10 mouse cellular contexts compared by ENCODE assay signal in genomic region chr8:117197551-117197950, GRCm38 (mm10). TPM values are rescaled to one million over a fixed set of nuclear protein-coding genes. Genes with fewer than 3 reads are reported as not detected.
DNase-seq lines count a peak whose midpoint lies in the region; ATAC-seq and TF ChIP-seq lines count a peak whose summit lies in the region.
"Had no signal": no experiment of that assay in that cellular context is flagged by ENCODE, and none has a peak within 500 bp of the region (broad histone marks: within the 10 kb centered on the region; RNA-seq: fewer than 3 reads in every experiment).

No protein-coding gene starts in this region.

- H3K9ac ChIP-seq in heart, embryonic 15.5 days: no peak overlapping the region
- no peak overlapping the region for H3K9ac ChIP-seq in midbrain, embryonic 11.5 days (ENCODE audit: low read length)
- H3K9ac ChIP-seq in midbrain, postnatal 0 days (replicated peaks; ENCODE audit: low read length, poor library complexity, severe bottlenecking): no peak overlapping the region
- no peak overlapping the region for H3K9ac ChIP-seq in intestine, embryonic 16.5 days (ENCODE audit: low read depth, low read length)
- no peak overlapping the region for H3K9ac ChIP-seq in stomach, embryonic 15.5 days
- H3K9ac ChIP-seq: limb, embryonic 15.5 days had no signal

- H3K4me2 ChIP-seq in heart, embryonic 15.5 days: no peak overlapping the region
- H3K4me2 ChIP-seq in midbrain, embryonic 11.5 days: no peak overlapping the region
- no peak overlapping the region for H3K4me2 ChIP-seq in midbrain, postnatal 0 days (ENCODE audit: low read depth, low read length, poor library complexity, severe bottlenecking)
- no peak overlapping the region for H3K4me2 ChIP-seq in intestine, embryonic 16.5 days (ENCODE audit: low read depth, low read length)
- H3K4me2 ChIP-seq in stomach, embryonic 15.5 days: no peak overlapping the region
- H3K4me2 ChIP-seq: limb, embryonic 15.5 days had no signal

- WGBS in heart, embryonic 15.5 days: 90% methylated on average over 6 of the region's 6 CpGs
- WGBS in midbrain, embryonic 11.5 days: 92% methylated on average over 6 of the region's 6 CpGs
- WGBS in midbrain, postnatal 0 days: 85% methylated on average over 6 of the region's 6 CpGs
- WGBS in intestine, embryonic 16.5 days: 88% methylated on average over 6 of the region's 6 CpGs
- WGBS in stomach, embryonic 15.5 days: 84% methylated on average over 6 of the region's 6 CpGs

- no peak for DNase-seq in heart, postnatal 10 days
- DNase-seq in midbrain, embryonic 11.5 days (ENCODE audit: low spot score, missing footprints): peak; percentile 76
- DNase-seq in midbrain, postnatal 0 days (ENCODE audit: low spot score): no peak
- no peak for DNase-seq in frontal cortex, postnatal 14 days (ENCODE audit: low spot score in 2 of 2)
- DNase-seq in gastrocnemius, postnatal 10 days: no peak
- DNase-seq: cerebellum, adult 18-20 months had no signal

- ATAC-seq in heart, embryonic 15.5 days (replicated peaks; ENCODE audit: insufficient number of reproducible peaks, insufficient read depth, low FRiP score, low read depth): no peak
- 0 out of 2 replicates have a peak, but pooled peaks have one; percentile 12 for ATAC-seq in midbrain, embryonic 11.5 days (ENCODE audit: low FRiP score)
- ATAC-seq in midbrain, postnatal 0 days (ENCODE audit: low FRiP score): no peak; the same call in 1 of the 2 replicates
- ATAC-seq in intestine, embryonic 16.5 days: no peak
- no peak for ATAC-seq in stomach, embryonic 15.5 days (ENCODE audit: insufficient read depth, low FRiP score, low read depth)

- no peaks in the 10 kb centered on the region for H3K9me3 ChIP-seq in heart, embryonic 15.5 days (replicated peaks)
- no peaks in the 10 kb centered on the region for H3K9me3 ChIP-seq in midbrain, embryonic 11.5 days (ENCODE audit: control insufficient read depth, low read length)
- no peaks in the 10 kb centered on the region for H3K9me3 ChIP-seq in midbrain, postnatal 0 days (ENCODE audit: low read length)
- H3K9me3 ChIP-seq in intestine, embryonic 16.5 days (ENCODE audit: control insufficient read depth, low read length): no peaks in the 10 kb centered on the region
- H3K9me3 ChIP-seq in stomach, embryonic 15.5 days: no peaks in the 10 kb centered on the region
- H3K9me3 ChIP-seq: limb, embryonic 15.5 days had no signal

- H3K4me3 ChIP-seq in heart, embryonic 15.5 days: no peak overlapping the region
- H3K4me3 ChIP-seq in midbrain, embryonic 11.5 days (ENCODE audit: low read depth, low read length): no peak overlapping the region
- no peak overlapping the region for H3K4me3 ChIP-seq in midbrain, postnatal 0 days (ENCODE audit: low read depth, low read length)
- H3K4me3 ChIP-seq in intestine, embryonic 16.5 days (ENCODE audit: low read length): no peak overlapping the region
- no peak overlapping the region for H3K4me3 ChIP-seq in stomach, embryonic 15.5 days (replicated peaks)
- H3K4me3 ChIP-seq: limb, embryonic 15.5 days had no signal

- H3K36me3 ChIP-seq in heart, embryonic 15.5 days: peaks cover 18% of the 10 kb centered on the region
- peaks cover 4% of the 10 kb centered on the region; the same call in 1 of the 2 replicates for H3K36me3 ChIP-seq in midbrain, embryonic 11.5 days (ENCODE audit: control insufficient read depth, insufficient read depth, low read length)
- peaks cover 46% of the 10 kb centered on the region for H3K36me3 ChIP-seq in midbrain, postnatal 0 days (ENCODE audit: insufficient read depth, low read length)
- H3K36me3 ChIP-seq in intestine, embryonic 16.5 days (ENCODE audit: control insufficient read depth, insufficient read depth, low read length): peaks cover 10% of the 10 kb centered on the region
- H3K36me3 ChIP-seq in stomach, embryonic 15.5 days: peaks cover 24% of the 10 kb centered on the region

- no peaks in the 10 kb centered on the region for H3K27me3 ChIP-seq in heart, embryonic 15.5 days
- no peaks in the 10 kb centered on the region for H3K27me3 ChIP-seq in midbrain, embryonic 11.5 days (ENCODE audit: control insufficient read depth, insufficient read depth, low read length)
- H3K27me3 ChIP-seq in midbrain, postnatal 0 days (ENCODE audit: insufficient read depth, low read length): no peaks in the 10 kb centered on the region
- H3K27me3 ChIP-seq in intestine, embryonic 16.5 days (replicated peaks; ENCODE audit: control insufficient read depth, insufficient read depth, low read length): no peaks in the 10 kb centered on the region
- H3K27me3 ChIP-seq in stomach, embryonic 15.5 days (replicated peaks): no peaks in the 10 kb centered on the region
- H3K27me3 ChIP-seq: limb, embryonic 15.5 days had no signal

- H3K27ac ChIP-seq in heart, embryonic 15.5 days: peak overlapping the region; percentile 82
- no peak overlapping the region for H3K27ac ChIP-seq in midbrain, embryonic 11.5 days (ENCODE audit: low read depth, low read length)
- H3K27ac ChIP-seq in midbrain, postnatal 0 days (ENCODE audit: low read depth, low read length): no peak overlapping the region
- 0 out of 2 replicates have a peak overlapping the region, but pooled peaks have one; percentile 62 for H3K27ac ChIP-seq in intestine, embryonic 16.5 days (ENCODE audit: low read length)
- peak overlapping the region; percentile 89; the same call in 1 of the 2 replicates for H3K27ac ChIP-seq in stomach, embryonic 15.5 days
- H3K27ac ChIP-seq: limb, embryonic 15.5 days had no signal

- no peak for TF ChIP-seq CTCF in midbrain, postnatal 0 days (IDR thresholded peaks at IDR 0.05)

- H3K4me1 ChIP-seq in heart, embryonic 15.5 days (replicated peaks): peaks cover 42% of the 10 kb centered on the region
- 0 out of 2 replicates have a peak, but pooled peaks cover 2% of the 10 kb centered on the region for H3K4me1 ChIP-seq in midbrain, embryonic 11.5 days (ENCODE audit: control insufficient read depth, insufficient read depth, low read length)
- H3K4me1 ChIP-seq in midbrain, postnatal 0 days (ENCODE audit: insufficient read depth, low read length): no peaks in the 10 kb centered on the region
- peaks cover 35% of the 10 kb centered on the region for H3K4me1 ChIP-seq in intestine, embryonic 16.5 days (ENCODE audit: control insufficient read depth, insufficient read depth, low read length)
- H3K4me1 ChIP-seq in stomach, embryonic 15.5 days: peaks cover 33% of the 10 kb centered on the region

- intact Hi-C loops in heart, postnatal 10 days (cut with DNase I): loop anchor here (2.0 kb wide), 1 partner anchor 277 kb away; no protein-coding TSS in a partner anchor

RNA-seq across cellular contexts. Expression of gene Gan, which starts 39.6 kb away (rescaled TPM):
- polyA plus RNA-seq in heart, embryonic 15.5 days (2015; fragmentation: Nextera tagmentation; extraction: Ambion mirVana): 1.1 TPM in 2 replicates
- total RNA-seq in heart, postnatal 10 days (2021): 1 to 10 TPM; 6.4 to 7.3 TPM
- 2.2 and 2.3 TPM in 2 replicates for polyA plus RNA-seq in midbrain, embryonic 11.5 days (2014; fragmentation: Nextera tagmentation; extraction: Ambion mirVana)
- 13.5 and 14.2 TPM in 2 replicates for total RNA-seq in midbrain, postnatal 0 days (2014; rRNA removed)
- 4.0 and 4.6 TPM in 2 replicates for polyA plus RNA-seq in midbrain, postnatal 0 days (2015; fragmentation: Nextera tagmentation; extraction: Ambion mirVana)
- polyA plus RNA-seq in intestine, embryonic 16.5 days (2015; fragmentation: Nextera tagmentation; extraction: Ambion mirVana): 1.5 TPM in 2 replicates
- 2.3 and 2.8 TPM in 2 replicates for polyA plus RNA-seq in stomach, embryonic 15.5 days (2015; fragmentation: Nextera tagmentation; extraction: Ambion mirVana)
- 1 to 10 TPM; 4.8 to 6.5 TPM for total RNA-seq in gastrocnemius, postnatal 10 days (2021)

RNA-seq across cellular contexts. Expression of gene Cmip, which starts 59.3 kb away (rescaled TPM):
- 9.4 and 16.3 TPM in 2 replicates for polyA plus RNA-seq in heart, embryonic 15.5 days (2015; fragmentation: Nextera tagmentation; extraction: Ambion mirVana)
- total RNA-seq in heart, postnatal 10 days (2021): 10 to 100 TPM; 32.8 to 38.5 TPM
- polyA plus RNA-seq in midbrain, embryonic 11.5 days (2014; fragmentation: Nextera tagmentation; extraction: Ambion mirVana): 23.7 and 28.5 TPM in 2 replicates
- 266 and 287 TPM in 2 replicates for total RNA-seq in midbrain, postnatal 0 days (2014; rRNA removed)
- polyA plus RNA-seq in midbrain, postnatal 0 days (2015; fragmentation: Nextera tagmentation; extraction: Ambion mirVana): 197 and 212 TPM in 2 replicates
- polyA plus RNA-seq in intestine, embryonic 16.5 days (2015; fragmentation: Nextera tagmentation; extraction: Ambion mirVana): 16.7 and 16.8 TPM in 2 replicates
- 31.8 and 32.1 TPM in 2 replicates for polyA plus RNA-seq in stomach, embryonic 15.5 days (2015; fragmentation: Nextera tagmentation; extraction: Ambion mirVana)
- 10 to 100 TPM; 18.7 to 23.7 TPM for total RNA-seq in gastrocnemius, postnatal 10 days (2021)

Comparison
In these comparisons a context has a peak if more than half of its experiments do, and no peak if none do; other contexts are left out.
1. H3K27ac ChIP-seq: peak in heart, embryonic 15.5 days (single experiment), intestine, embryonic 16.5 days (single experiment) and stomach, embryonic 15.5 days (single experiment); none in midbrain, embryonic 11.5 days (single experiment) and midbrain, postnatal 0 days (single experiment).